Mouse (Mus musculus) forebrain, embryonic 16.5 days (tissue): ENCODE measurements around the gene Olfr736. TPM values are rescaled to one million over a fixed set of nuclear protein-coding genes. Genes with fewer than 3 reads are reported as not detected.

Source experiments
- ATAC-seq: fragments of 200-750 bp; cut with Nextera tagmentation; 2 replicates; pipeline ENCODE4 v1.8.0; 2017; ENCODE audit warnings: mild to moderate bottlenecking, moderate library complexity
- H3K27ac ChIP-seq: fragments of 300-500 bp; sonication (generic); 2 replicates; pipeline ENCODE4 v1.5.1; 2014; ENCODE audit warnings: low read length, control low read depth
- H3K27me3 ChIP-seq: fragments of 300-500 bp; sonication (generic); replicated peaks from 2 replicates; pipeline ENCODE4 v1.6.1; 2014; ENCODE audit warnings: low read length; ENCODE audit not compliant: control insufficient read depth, insufficient read depth
- H3K36me3 ChIP-seq: fragments of 300-500 bp; sonication (generic); 2 replicates; pipeline ENCODE4 v1.6.1; 2014; ENCODE audit not compliant: control insufficient read depth, insufficient read depth
- H3K4me1 ChIP-seq: fragments of 300-500 bp; sonication (generic); replicated peaks from 2 replicates; pipeline ENCODE4 v1.6.1; 2014; ENCODE audit warnings: low read length; ENCODE audit not compliant: control insufficient read depth, insufficient read depth
- H3K4me2 ChIP-seq: fragments of 300-500 bp; sonication (generic); 2 replicates; pipeline ENCODE4 v1.6.1; 2014; ENCODE audit warnings: mild to moderate bottlenecking, low read length, control low read depth
- H3K4me3 ChIP-seq: fragments of 300-500 bp; sonication (generic); replicated peaks from 2 replicates; pipeline ENCODE4 v1.5.1; 2014; ENCODE audit warnings: mild to moderate bottlenecking, low read length, control low read depth
- H3K9ac ChIP-seq: fragments of 300-500 bp; sonication (generic); replicated peaks from 2 replicates; pipeline ENCODE4 v1.6.1; 2014; ENCODE audit warnings: low read depth, low read length, control low read depth
- H3K9me3 ChIP-seq: fragments of 300-500 bp; sonication (generic); 2 replicates; pipeline ENCODE4 v1.6.1; 2016; ENCODE audit warnings: low read length; ENCODE audit not compliant: control insufficient read depth
- WGBS: fragments of 180-500 bp; shearing (Covaris S2); extraction: QIAGEN DNeasy Blood & Tissue Kit; methylation state at CpG from one replicate; pipeline ENCODE4 v1.1.7; 2014; 5-methylcytosine and 5-hydroxymethylcytosine counted together
- polyA plus RNA-seq: library from polyadenylated mRNA; unstranded; fragments of >200 nt; fragmentation: Nextera tagmentation; extraction: Ambion mirVana; gene quantifications from 2 replicates; pipeline ENCODE4 v1.2.1, GENCODE M21; 2015

The Olfr736 gene
- polyA plus RNA-seq: not detected in 2 replicates

DNA sequence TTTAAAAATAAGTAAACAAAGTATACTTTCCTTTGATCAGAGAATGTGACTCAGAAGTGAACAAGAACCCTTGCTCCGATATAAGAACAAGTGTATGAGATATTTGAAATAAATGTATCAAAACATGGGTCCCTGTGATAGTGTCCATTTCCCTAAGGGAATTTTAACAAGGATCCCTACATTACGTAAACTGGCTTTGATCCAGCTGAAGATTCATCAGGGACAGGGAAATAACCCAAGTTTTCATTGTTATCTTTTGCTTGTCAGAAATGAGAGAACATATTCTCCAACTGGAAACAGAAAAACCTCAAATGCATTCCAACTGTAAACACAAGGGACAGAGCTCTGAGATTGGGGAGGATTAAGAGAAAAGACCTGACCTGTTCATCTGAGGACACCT, at the start of gene Olfr736:
Gene Olfr736 (plus strand): TSS at position 301 of the 400 bp plus-strand sequence.
- no peaks in the 10 kb centered on the region for H3K27me3 ChIP-seq
- H3K9ac ChIP-seq: no peak within 1 kb of the TSS
- ATAC-seq: no peak
- H3K4me2 ChIP-seq: no peak within 1 kb of the TSS
- no peaks in the 10 kb centered on the region for H3K36me3 ChIP-seq
- no peaks in the 10 kb centered on the region for H3K4me1 ChIP-seq
- no peaks in the 10 kb centered on the region for H3K9me3 ChIP-seq
- 92% methylated on average over 2 of the region's 2 CpGs for WGBS
- no peak within 1 kb of the TSS for H3K4me3 ChIP-seq
- H3K27ac ChIP-seq: no peak within 1 kb of the TSS

DNA sequence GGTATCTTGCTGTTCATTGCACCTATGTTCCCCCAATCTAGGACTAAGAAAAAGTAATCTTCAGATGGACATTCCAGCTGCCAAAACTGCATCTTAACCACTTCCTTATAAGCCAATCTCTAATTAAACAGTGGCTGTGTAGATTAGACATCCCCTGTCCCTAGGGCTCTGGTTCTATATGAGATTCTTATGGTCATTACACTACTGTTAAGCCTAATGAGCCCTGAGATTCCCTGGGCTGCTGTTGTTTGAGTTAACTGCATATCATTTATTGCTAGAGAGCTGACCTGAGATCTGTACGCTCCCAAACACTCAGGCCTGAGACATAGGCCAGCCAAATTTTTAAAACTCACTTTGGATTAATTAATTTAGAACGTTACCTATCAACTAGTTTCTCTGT, 32.2 kb upstream of the Olfr736 start, which contains the start of gene Olfr735:
Gene Olfr735 (minus strand): TSS at position 77 of the 400 bp plus-strand sequence.
- Histone ChIP-seq H3K4me3 (no peak within 1 kb of the TSS), H3K27ac (no peak within 1 kb of the TSS), H3K4me1 (no peaks in the 10 kb centered on the region), H3K4me2 (no peak within 1 kb of the TSS), H3K9me3 (no peaks in the 10 kb centered on the region), H3K9ac (no peak within 1 kb of the TSS), H3K36me3 (no peaks in the 10 kb centered on the region), H3K27me3 (no peaks in the 10 kb centered on the region)
- 83% methylated on average over 2 of the region's 2 CpGs for WGBS
- ATAC-seq: no peak

- ATAC-seq: no peak
- WGBS: 47% methylated on average over 3 of the region's 3 CpGs
- H3K36me3 ChIP-seq: no peaks in the 10 kb centered on the region
- H3K9me3 ChIP-seq: no peaks in the 10 kb centered on the region
- H3K9ac ChIP-seq: no peak overlapping the region
- no peak overlapping the region for H3K27ac ChIP-seq
- H3K4me2 ChIP-seq: no peak overlapping the region
- no peaks in the 10 kb centered on the region for H3K27me3 ChIP-seq
- no peak overlapping the region for H3K4me3 ChIP-seq
- H3K4me1 ChIP-seq: no peaks in the 10 kb centered on the region
Observed at GRCm38 (mm10) chr14:50352438-50352837, 28.5 kb upstream of the Olfr736 start.

DNA sequence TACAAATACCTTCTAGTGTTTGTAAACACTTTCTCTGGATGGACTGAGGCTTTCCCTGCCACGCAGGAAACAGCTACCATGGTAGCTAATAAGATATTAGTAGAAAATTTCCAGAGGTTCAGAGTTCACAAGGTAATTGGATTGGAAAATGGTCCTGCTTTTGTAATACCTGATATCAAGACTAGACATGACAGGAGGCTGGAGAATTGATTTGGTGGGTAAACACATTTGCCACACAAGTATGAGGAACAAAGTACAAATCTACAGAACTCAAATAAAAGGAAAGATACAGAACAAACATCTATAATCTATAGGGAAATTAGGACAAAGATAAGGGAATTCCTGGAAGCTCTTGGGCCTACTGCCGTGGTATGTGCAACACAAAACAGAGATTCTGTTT, 24.2 kb upstream of the Olfr736 start:
- ATAC-seq: no peak
- no peak overlapping the region for H3K9ac ChIP-seq
- no peak overlapping the region for H3K4me3 ChIP-seq
- no peak overlapping the region for H3K4me2 ChIP-seq
- H3K27ac ChIP-seq: no peak overlapping the region
- no peaks in the 10 kb centered on the region for H3K27me3 ChIP-seq
- no peaks in the 10 kb centered on the region for H3K36me3 ChIP-seq
- 82% methylated on average over 2 of the region's 2 CpGs for WGBS
- H3K9me3 ChIP-seq: no peaks in the 10 kb centered on the region
- no peaks in the 10 kb centered on the region for H3K4me1 ChIP-seq

DNA sequence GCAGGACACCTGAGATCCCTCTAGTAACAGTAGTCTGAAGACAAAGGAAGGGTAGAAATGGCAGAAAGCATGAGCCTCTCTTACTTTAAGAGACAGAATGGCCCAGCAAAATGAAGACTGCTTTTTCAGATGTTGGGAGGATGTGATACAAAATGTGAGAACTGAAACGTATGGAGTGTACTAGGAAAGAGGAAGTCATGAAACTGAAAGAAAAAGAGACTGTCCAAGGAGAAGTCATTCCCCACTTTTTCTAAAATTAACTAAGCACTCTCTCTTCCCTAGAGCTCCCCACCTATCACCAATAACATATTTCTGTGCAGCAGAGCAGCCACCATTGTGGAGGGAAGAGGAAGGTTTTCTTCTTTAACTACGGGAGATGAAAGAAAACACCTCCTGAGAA, 23.4 kb upstream of the Olfr736 start, which contains the start of gene Tlr11:
Gene Tlr11 (plus strand): TSS at position 322 of the 400 bp plus-strand sequence.
- Histone ChIP-seq H3K4me1 (no peaks in the 10 kb centered on the region), H3K9ac (no peak within 1 kb of the TSS), H3K36me3 (no peaks in the 10 kb centered on the region), H3K27me3 (no peaks in the 10 kb centered on the region), H3K9me3 (no peaks in the 10 kb centered on the region), H3K4me2 (no peak within 1 kb of the TSS), H3K27ac (no peak within 1 kb of the TSS), H3K4me3 (no peak within 1 kb of the TSS)
- 76% methylated on average over 2 of the region's 2 CpGs for WGBS
- no peak for ATAC-seq

GRCm38 (mm10) chr14:50360480-50360879, 20.5 kb upstream of the Olfr736 start:
- Histone ChIP-seq H3K4me3 (no peak overlapping the region), H3K27me3 (no peaks in the 10 kb centered on the region), H3K9ac (no peak overlapping the region), H3K4me2 (no peak overlapping the region), H3K4me1 (no peaks in the 10 kb centered on the region), H3K36me3 (no peaks in the 10 kb centered on the region), H3K27ac (no peak overlapping the region), H3K9me3 (no peaks in the 10 kb centered on the region)
- WGBS: 87% methylated on average over 3 of the region's 3 CpGs
- no peak for ATAC-seq

GRCm38 (mm10) chr14:50363561-50363960, 17.4 kb upstream of the Olfr736 start:
- Histone ChIP-seq H3K4me2 (no peak overlapping the region), H3K4me3 (no peak overlapping the region), H3K27me3 (no peaks in the 10 kb centered on the region), H3K9me3 (no peaks in the 10 kb centered on the region), H3K27ac (no peak overlapping the region), H3K9ac (no peak overlapping the region), H3K4me1 (no peaks in the 10 kb centered on the region), H3K36me3 (no peaks in the 10 kb centered on the region)
- ATAC-seq: no peak
- 83% methylated on average over 2 of the region's 2 CpGs for WGBS

GRCm38 (mm10) chr14:50407268-50407667, 26.3 kb downstream of the Olfr736 start, which contains the start of gene Olfr738:
Olfr738 (plus strand) TSS chr14:50407568.
- Histone ChIP-seq H3K4me2 (no peak within 1 kb of the TSS), H3K27me3 (no peaks in the 10 kb centered on the region), H3K4me3 (no peak within 1 kb of the TSS), H3K27ac (no peak within 1 kb of the TSS), H3K4me1 (no peaks in the 10 kb centered on the region), H3K36me3 (no peaks in the 10 kb centered on the region), H3K9ac (no peak within 1 kb of the TSS), H3K9me3 (no peaks in the 10 kb centered on the region)
- no peak for ATAC-seq
- WGBS: 78% methylated on average over 1 of the region's 1 CpGs

GRCm38 (mm10) chr14:50418326-50418725, 37.4 kb downstream of the Olfr736 start, which contains the start of gene Olfr739:
Olfr739 (plus strand) TSS chr14:50418626.
- H3K27ac ChIP-seq: no peak within 1 kb of the TSS
- H3K27me3 ChIP-seq: no peaks in the 10 kb centered on the region
- H3K4me3 ChIP-seq: no peak within 1 kb of the TSS
- ATAC-seq: no peak
- H3K9me3 ChIP-seq: no peaks in the 10 kb centered on the region
- WGBS: 70% methylated on average over 2 of the region's 2 CpGs
- H3K36me3 ChIP-seq: no peaks in the 10 kb centered on the region
- no peak within 1 kb of the TSS for H3K9ac ChIP-seq
- H3K4me1 ChIP-seq: no peaks in the 10 kb centered on the region
- H3K4me2 ChIP-seq: no peak within 1 kb of the TSS
